Mouse (Mus musculus) cerebellum, postnatal 25 days (tissue): ENCODE measurements around the gene Dnmt3a.

Source experiments
- DNase-seq, 2 experiments: peaks; one replicate each; pipeline ENCODE4 v3.0.0; 2021; ENCODE audit warnings: mixed read lengths in 2 of 2

Gene Dnmt3a

GRCm38 (mm10) chr12:3824906-3825713 is 19.3 kb downstream of the Dnmt3a start:
- no peak for DNase-seq

DNA sequence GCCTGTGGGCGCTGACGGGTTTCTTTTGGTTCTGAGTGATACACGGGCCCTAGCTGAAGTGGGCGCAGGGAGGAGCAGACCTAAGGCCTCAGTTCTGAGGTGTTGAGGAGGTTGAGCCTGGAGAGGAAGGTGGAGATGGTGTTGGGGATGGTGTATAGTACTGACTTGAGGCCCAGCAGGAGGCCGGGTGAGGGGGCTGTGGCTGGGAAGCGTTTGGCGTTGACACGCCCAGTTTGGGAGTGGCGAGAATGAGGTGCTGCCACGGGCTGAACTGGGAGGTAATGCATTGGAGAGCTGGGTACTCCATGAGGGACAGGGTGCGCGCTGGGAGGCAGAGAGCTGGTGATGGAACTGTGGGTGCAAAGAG is 19.9 kb downstream of the Dnmt3a start:
- no peak for DNase-seq

DNA sequence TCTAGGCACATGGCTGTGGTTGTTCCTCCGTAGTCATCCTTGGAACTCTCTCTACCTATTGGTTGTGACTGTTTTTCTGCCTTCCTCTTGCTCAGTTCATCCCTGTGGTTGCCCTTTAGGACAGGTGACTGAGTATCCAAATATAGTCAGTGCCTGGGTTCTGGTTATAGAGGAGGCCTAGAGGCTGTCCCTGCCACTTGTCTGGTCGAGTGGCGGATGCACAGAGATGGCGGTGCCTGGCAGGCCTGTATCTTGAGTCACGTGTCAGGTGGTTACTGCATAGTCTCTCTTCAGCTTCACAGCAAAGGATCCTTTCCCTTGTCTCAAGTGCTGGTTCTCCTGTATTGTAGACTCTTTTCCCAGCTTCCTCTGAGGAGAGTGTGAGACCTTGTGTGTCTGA is 22.0 kb downstream of the Dnmt3a start:
- no peak for DNase-seq

DNA sequence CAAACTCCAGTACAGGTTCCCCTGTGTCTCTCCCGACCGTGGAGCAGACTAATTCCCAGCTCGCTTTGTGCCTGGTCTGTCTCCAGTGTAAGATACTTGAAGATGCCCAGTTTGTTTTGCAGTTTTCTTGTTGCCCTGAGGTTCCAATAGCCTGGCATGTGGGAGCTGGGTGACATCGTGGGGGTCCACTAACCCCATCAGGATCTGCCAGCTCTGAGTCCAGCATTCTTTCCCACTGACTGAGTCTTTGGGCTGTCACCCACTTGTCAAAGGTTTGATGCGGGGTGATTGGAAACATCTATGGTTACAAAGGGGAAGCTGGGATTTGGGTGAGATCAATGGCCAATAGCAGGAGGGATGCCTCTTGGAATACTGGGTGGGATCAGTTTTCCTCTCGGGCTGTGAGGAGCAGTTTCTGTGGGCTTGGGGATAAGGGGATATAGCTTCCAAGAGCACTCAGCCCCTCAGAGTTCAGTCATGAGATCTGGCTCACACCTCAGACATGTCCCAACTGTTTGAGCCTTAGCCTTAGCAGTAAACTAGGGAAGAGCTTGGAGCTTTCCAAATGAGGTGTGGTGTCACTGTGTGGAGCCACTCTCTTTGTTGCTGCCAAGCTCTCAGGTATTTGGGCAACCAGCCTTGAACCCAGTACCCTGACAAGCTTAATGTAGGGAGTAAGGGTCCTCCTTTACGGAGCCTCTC is 27.4 kb downstream of the Dnmt3a start:
- no peak for DNase-seq

DNA sequence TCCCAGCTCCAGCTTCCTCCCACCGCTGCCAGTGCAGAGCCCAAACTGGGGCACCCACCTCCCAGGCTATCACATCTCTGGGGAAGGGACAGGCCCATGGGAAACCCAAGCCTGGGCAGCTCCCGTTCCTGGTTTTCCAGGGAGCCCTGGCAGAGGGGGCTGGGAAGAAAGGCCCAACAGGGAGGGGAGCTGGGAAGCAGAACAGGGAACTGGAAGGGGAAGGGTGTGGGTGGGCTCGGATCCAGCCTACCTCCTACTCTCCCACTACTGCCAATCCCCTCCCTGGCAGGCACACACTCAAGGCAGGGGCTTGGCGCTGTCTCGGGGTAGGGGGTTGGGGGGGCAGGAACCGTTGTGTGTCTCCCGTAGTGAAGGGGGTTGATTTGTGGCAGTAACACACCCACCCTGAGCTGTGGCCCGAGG is 28.1 kb downstream of the Dnmt3a start:
- peak in 1 of 2 experiments; percentile 50 for DNase-seq

DNA sequence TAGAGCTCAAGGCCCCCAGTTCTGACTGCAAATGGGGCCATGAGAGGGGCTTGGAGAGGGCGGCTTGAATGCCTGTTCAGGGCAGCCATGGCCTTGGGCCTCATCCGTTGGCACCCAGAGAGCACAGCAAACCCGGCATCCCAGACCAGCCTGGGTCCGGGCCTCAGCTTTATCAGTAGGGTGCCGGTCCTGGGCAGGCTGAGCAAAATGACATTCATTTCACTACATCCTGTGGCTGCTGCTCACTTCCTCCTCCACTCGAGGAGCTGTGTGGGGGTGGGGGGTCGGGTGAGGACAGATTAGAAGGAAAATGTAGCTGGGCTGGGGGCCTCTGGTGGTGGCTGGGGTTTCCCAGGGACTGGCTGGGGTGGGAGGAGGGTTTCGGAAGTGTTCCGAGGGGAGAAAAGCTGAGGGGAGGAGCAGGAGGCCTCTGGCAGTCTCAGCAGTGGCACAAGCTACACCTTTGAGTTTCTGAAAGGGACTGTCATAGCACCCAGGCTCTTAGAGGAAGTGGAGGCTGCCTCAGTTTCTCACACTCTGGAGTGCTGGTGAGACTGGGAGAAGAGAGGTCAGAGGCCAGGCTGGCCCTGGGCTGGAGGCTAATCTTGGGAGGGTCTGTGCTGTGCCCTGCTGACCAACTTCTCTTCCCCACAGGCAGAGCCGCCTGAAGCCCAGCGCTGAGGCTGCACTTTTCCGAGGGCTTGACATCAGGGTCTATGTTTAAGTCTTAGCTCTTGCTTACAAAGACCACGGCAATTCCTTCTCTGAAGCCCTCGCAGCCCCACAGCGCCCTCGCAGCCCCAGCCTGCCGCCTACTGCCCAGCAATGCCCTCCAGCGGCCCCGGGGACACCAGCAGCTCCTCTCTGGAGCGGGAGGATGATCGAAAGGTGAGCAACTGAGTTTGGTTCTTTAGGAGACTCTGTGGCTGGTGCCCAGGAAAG is 28.8 kb downstream of the Dnmt3a start:
- DNase-seq = peak in 1 of 2 experiments; percentile 70

- no peak for DNase-seq
Measured at GRCm38 (mm10) chr12:3835576-3835975, 29.8 kb downstream of the Dnmt3a start.

GRCm38 (mm10) chr12:3837081-3837832 is 31.4 kb downstream of the Dnmt3a start:
- peak; percentile 75 for DNase-seq

GRCm38 (mm10) chr12:3838009-3838408 is 32.2 kb downstream of the Dnmt3a start:
- no peak for DNase-seq

DNA sequence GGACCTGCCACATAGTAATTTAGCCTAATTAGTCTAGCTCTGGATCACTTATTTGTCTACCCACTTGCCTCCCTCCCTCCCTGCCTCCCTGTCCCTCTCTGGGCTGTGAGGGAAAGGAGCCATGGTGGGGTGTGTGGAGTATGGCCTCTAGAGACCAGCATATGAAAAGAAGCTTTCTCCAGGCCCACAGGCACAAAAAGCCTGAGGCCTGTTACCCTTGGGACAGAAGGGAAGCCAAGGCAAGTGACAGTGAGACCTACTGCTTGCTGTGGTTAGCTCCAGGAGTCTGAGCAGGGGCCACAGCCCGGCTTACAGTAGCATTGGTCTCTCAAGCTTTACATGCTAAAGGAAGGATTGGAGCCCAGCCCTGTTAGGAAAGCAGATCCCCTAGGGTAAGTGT is 33.9 kb downstream of the Dnmt3a start:
- DNase-seq = no peak

DNA sequence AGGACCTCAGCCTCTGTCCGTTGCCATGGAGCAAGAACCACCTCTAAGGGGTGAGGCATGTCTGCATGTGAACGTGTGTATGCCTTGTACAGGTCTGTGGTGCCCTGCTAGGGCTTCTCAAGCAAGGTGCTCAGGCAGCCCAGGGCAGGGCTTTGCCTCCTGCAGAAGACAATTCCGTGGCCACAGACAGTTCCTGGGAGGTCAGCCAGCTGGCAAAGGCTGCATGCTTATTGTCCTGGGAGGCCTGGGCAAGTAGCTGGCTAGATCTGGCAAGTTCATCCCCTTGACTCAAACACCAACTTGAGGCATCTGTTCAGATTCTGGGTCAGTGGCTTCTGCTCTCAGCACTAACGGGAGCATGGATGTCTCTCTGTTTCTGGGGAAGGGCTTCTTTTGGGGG is 35.3 kb downstream of the Dnmt3a start:
- DNase-seq = peak; percentile 91 to 93

GRCm38 (mm10) chr12:3842843-3843242 is 37.0 kb downstream of the Dnmt3a start:
- DNase-seq = peak in 1 of 2 experiments; percentile 34

- no peak for DNase-seq
Measured at GRCm38 (mm10) chr12:3843371-3843861, 37.6 kb downstream of the Dnmt3a start.

GRCm38 (mm10) chr12:3843918-3844317 is 38.1 kb downstream of the Dnmt3a start:
- DNase-seq = no peak

- DNase-seq = peak in 1 of 2 experiments; percentile 32
Measured at GRCm38 (mm10) chr12:3844335-3844734, 38.5 kb downstream of the Dnmt3a start.

- no peak for DNase-seq
Measured at GRCm38 (mm10) chr12:3849481-3849880, 43.7 kb downstream of the Dnmt3a start.

- DNase-seq = no peak
Measured at GRCm38 (mm10) chr12:3850165-3850564, 44.4 kb downstream of the Dnmt3a start.

DNA sequence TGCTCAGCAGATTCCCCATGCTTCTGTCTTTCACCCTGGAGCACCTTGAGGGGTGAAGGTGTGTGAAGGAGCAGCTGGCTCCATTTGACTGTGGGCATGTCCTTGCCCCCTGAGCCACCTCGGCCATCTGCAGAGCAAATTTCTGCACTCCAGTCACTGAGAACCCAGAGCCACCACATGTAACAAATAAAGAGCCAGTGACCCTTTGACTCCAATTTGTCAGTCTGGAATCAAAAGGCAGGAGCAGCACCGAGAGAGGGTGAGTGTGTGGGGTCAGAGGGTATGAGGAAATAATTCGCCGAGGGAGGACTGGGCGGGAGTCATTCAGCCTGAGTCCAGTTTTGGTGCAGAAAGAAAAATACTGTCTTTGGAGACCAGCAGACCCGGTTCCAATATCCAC is 44.9 kb downstream of the Dnmt3a start:
- DNase-seq = peak in 1 of 2 experiments; percentile 19

DNA sequence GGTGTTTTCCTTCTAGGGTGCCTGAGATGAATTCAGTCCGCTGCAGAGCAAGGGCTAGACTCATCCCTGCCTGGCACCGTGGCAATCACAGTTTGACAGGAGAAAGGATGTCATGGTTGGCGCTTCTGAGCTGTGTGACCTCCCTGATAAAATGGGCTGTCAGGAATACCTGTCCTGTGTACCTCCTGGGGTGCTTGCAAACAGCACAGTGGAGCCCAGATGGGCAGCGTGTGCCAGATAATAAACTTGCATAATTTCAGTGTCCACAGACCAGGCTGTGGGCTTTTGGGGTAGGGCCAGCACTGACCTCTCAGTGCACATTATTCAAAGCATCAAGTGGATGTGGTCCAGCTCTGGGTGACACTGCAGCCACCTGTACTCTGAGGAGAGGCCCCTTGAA is 45.4 kb downstream of the Dnmt3a start:
- peak in 1 of 2 experiments; percentile 44 for DNase-seq

GRCm38 (mm10) chr12:3852521-3852920 is 46.7 kb downstream of the Dnmt3a start:
- DNase-seq = peak in 1 of 2 experiments; percentile 64

DNA sequence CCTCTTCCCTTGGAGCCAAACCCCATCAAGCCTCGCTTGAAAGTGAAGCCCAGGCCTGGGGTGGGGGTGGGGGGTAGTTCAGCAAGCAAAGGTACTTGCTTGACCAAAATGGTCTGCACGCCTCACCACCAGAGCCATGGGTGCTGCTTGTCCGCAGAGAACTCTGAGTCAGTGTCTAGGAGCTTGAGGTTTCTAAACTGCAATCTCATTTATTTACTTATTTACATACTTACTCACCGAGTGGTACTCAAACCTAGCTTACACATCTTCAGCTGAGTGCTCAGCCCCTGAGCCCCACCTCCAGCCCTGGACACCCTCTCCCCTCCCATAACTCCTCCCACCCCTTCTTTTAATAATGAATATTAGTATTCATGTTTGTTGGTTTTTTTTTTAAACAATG is 48.6 kb downstream of the Dnmt3a start:
- DNase-seq = no peak
